Mouse (Mus musculus) MEL (cell line): ENCODE results near the gene E130208F15Rik. TPM values are rescaled to one million over a fixed set of nuclear protein-coding genes. Genes with fewer than 3 reads are reported as not detected.

Source experiments
- DNase-seq: peaks from one replicate; pipeline ENCODE4 v3.0.0; 2011; ENCODE audit warnings: low read depth, low spot score
- H3K27ac ChIP-seq: 2 replicates; pipeline ENCODE4 v1.5.1; 2012; ENCODE audit warnings: low read depth, mild to moderate bottlenecking, control low read depth, low read length, moderate library complexity; ENCODE audit not compliant: control insufficient read depth
- H3K27me3 ChIP-seq, 2 experiments: fragments of 150-350 bp in 1 of 2; sonication (generic) in 1 of 2; 2 replicates each; pipeline ENCODE4 v1.6.1; 2012; ENCODE audit warnings: low read length in 2 of 2, mild to moderate bottlenecking in 2 of 2, improper control_type of control experiment in 1 of 2, moderate library complexity in 1 of 2; ENCODE audit not compliant: insufficient read depth in 2 of 2, control insufficient read depth in 1 of 2
- H3K36me3 ChIP-seq, 2 experiments: 2 replicates each; pipeline ENCODE4 v1.6.1; 2012 to 2014; ENCODE audit warnings: low read length in 2 of 2, improper control_type of control experiment in 1 of 2, inconsistent platforms in 1 of 2, mild to moderate bottlenecking in 1 of 2; ENCODE audit not compliant: insufficient read depth in 2 of 2, control insufficient read depth in 1 of 2
- H3K4me1 ChIP-seq, 2 experiments: fragments of 150-350 bp in 1 of 2; sonication (generic) in 1 of 2; 2 replicates each; pipeline ENCODE4 v1.6.1; 2012; ENCODE audit warnings: low read length in 2 of 2, improper control_type of control experiment in 1 of 2, mild to moderate bottlenecking in 1 of 2; ENCODE audit not compliant: insufficient read depth in 2 of 2, control insufficient read depth in 1 of 2
- H3K4me3 ChIP-seq, 2 experiments: fragments of 150-350 bp in 1 of 2; sonication (generic) in 1 of 2; 2 replicates each; pipeline ENCODE4 v1.5.1; 2012; ENCODE audit warnings: low read depth in 2 of 2, low read length in 2 of 2, mild to moderate bottlenecking in 2 of 2, moderate library complexity in 2 of 2, control low read depth in 1 of 2, improper control_type of control experiment in 1 of 2; ENCODE audit not compliant: control insufficient read depth in 1 of 2, insufficient read depth in 1 of 2
- H3K79me2 ChIP-seq: 2 replicates; pipeline ENCODE4 v1.6.1; 2012; ENCODE audit warnings: mild to moderate bottlenecking, low read length, moderate library complexity; ENCODE audit not compliant: control insufficient read depth, poor library complexity, insufficient read depth
- H3K9ac ChIP-seq: 2 replicates; pipeline ENCODE4 v1.6.1; 2012; ENCODE audit warnings: low read depth, mild to moderate bottlenecking, control low read depth, low read length, moderate library complexity; ENCODE audit not compliant: control insufficient read depth, poor library complexity, severe bottlenecking
- H3K9me3 ChIP-seq: fragments of 150-350 bp; sonication (generic); replicated peaks from 2 replicates; pipeline ENCODE4 v1.6.1; 2012; ENCODE audit warnings: mild to moderate bottlenecking, low read length, improper control_type of control experiment, moderate library complexity; ENCODE audit not compliant: insufficient read depth
- BHLHE40 ChIP-seq: IDR thresholded peaks from 2 replicates; pipeline ENCODE4 v1.6.1; 2012; ENCODE audit warnings: low read depth, mild to moderate bottlenecking, inconsistent platforms, low read length, improper control_type of control experiment, borderline replicate concordance
- CHD1 ChIP-seq: IDR thresholded peaks from 2 replicates; pipeline ENCODE4 v1.6.1; 2012; ENCODE audit warnings: low read depth, mild to moderate bottlenecking, inconsistent platforms, low read length, improper control_type of control experiment
- CHD2 ChIP-seq: IDR thresholded peaks from 2 replicates; pipeline ENCODE4 v1.6.1; 2011; ENCODE audit warnings: low read length, improper control_type of control experiment
- E2F4 ChIP-seq: IDR thresholded peaks from 2 replicates; pipeline ENCODE4 v1.6.1; 2011; ENCODE audit warnings: low read depth, low read length, improper control_type of control experiment, borderline replicate concordance
- ELF1 ChIP-seq: IDR thresholded peaks from 2 replicates; pipeline ENCODE4 v1.6.1; 2014; ENCODE audit warnings: low read depth, mild to moderate bottlenecking, inconsistent platforms, low read length, improper control_type of control experiment, moderate library complexity
- EP300 ChIP-seq, 2 experiments: IDR thresholded peaks; 2 replicates each; pipeline ENCODE4 v1.6.1; 2011; ENCODE audit warnings: improper control_type of control experiment in 2 of 2, low read length in 2 of 2, low read depth in 1 of 2, mild to moderate bottlenecking in 1 of 2
- GATA1 ChIP-seq: IDR thresholded peaks from 2 replicates; pipeline ENCODE4 v1.6.1; 2011; ENCODE audit warnings: low read depth, low read length, improper control_type of control experiment
- JUND ChIP-seq: IDR thresholded peaks from 2 replicates; pipeline ENCODE4 v1.6.1; 2011; ENCODE audit warnings: low read depth, mild to moderate bottlenecking, improper control_type of control experiment, low read length
- MAFK ChIP-seq: IDR thresholded peaks from 2 replicates; pipeline ENCODE4 v1.6.1; 2011; ENCODE audit warnings: low read depth, mild to moderate bottlenecking, low read length, improper control_type of control experiment, borderline replicate concordance
- MAX ChIP-seq: IDR thresholded peaks from 2 replicates; pipeline ENCODE4 v1.6.1; 2011; ENCODE audit warnings: low read length, improper control_type of control experiment
- MAZ ChIP-seq: IDR thresholded peaks from 2 replicates; pipeline ENCODE4 v1.6.1; 2012; ENCODE audit warnings: low read depth, mild to moderate bottlenecking, inconsistent platforms, low read length, improper control_type of control experiment
- MEF2A ChIP-seq: IDR thresholded peaks from 2 replicates; pipeline ENCODE4 v1.6.1; 2014; ENCODE audit warnings: low read depth, mild to moderate bottlenecking, inconsistent platforms, low read length, improper control_type of control experiment; ENCODE audit not compliant: poor library complexity, insufficient replicate concordance, severe bottlenecking; ENCODE audit errors: extremely low read depth
- MYB ChIP-seq: IDR thresholded peaks from 2 replicates; pipeline ENCODE4 v1.6.1; 2011; ENCODE audit warnings: mild to moderate bottlenecking, low read depth, low read length, improper control_type of control experiment
- POLR2AphosphoS2 ChIP-seq: IDR thresholded peaks from 2 replicates; pipeline ENCODE4 v1.6.1; 2011; ENCODE audit warnings: low read length, improper control_type of control experiment
- POLR2AphosphoS5 ChIP-seq: IDR thresholded peaks from 2 replicates; pipeline ENCODE4 v1.6.1; 2012; ENCODE audit warnings: low read depth, borderline replicate concordance, mild to moderate bottlenecking, inconsistent platforms, low read length, moderate library complexity, mixed read lengths
- RAD21 ChIP-seq: IDR thresholded peaks from 2 replicates; pipeline ENCODE4 v1.6.1; 2011; ENCODE audit warnings: mild to moderate bottlenecking, low read depth, low read length, improper control_type of control experiment
- RCOR1 ChIP-seq: IDR thresholded peaks from 2 replicates; pipeline ENCODE4 v1.6.1; 2012; ENCODE audit warnings: low read depth, mild to moderate bottlenecking, inconsistent platforms, low read length, improper control_type of control experiment
- SIN3A ChIP-seq: IDR thresholded peaks from 2 replicates; pipeline ENCODE4 v1.6.1; 2012; ENCODE audit warnings: low read length, improper control_type of control experiment, inconsistent platforms
- TAL1 ChIP-seq: IDR thresholded peaks from 2 replicates; pipeline ENCODE4 v1.6.1; 2012; ENCODE audit warnings: mild to moderate bottlenecking, inconsistent platforms, low read length, moderate library complexity, mixed read lengths
- USF1 ChIP-seq: IDR thresholded peaks from 2 replicates; pipeline ENCODE4 v1.6.1; 2014; ENCODE audit warnings: low read depth, mild to moderate bottlenecking, inconsistent platforms, low read length, improper control_type of control experiment, moderate library complexity
- USF2 ChIP-seq, 2 experiments: IDR thresholded peaks; 2 replicates each; pipeline ENCODE4 v1.6.1; 2011 to 2012; ENCODE audit warnings: improper control_type of control experiment in 2 of 2, low read length in 2 of 2, borderline replicate concordance in 1 of 2, inconsistent platforms in 1 of 2, low read depth in 1 of 2, mild to moderate bottlenecking in 1 of 2; ENCODE audit not compliant: insufficient read depth in 1 of 2
- ZNF384 ChIP-seq: IDR thresholded peaks from 2 replicates; pipeline ENCODE4 v1.6.1; 2012; ENCODE audit warnings: low read depth, mild to moderate bottlenecking, inconsistent platforms, low read length, improper control_type of control experiment
- polyA plus RNA-seq, 2 experiments: library from polyadenylated mRNA; stranded (reverse) in 1 of 2; unstranded in 1 of 2; fragments of >175 nt in 1 of 2; fragments of >200 nt in 1 of 2; gene quantifications; 2 replicates each; pipeline versions ENCODE4 v1.2.1 to v1.2.4; 2012; ENCODE audit warnings: low replicate concordance in 2 of 2, low read depth in 1 of 2; ENCODE audit not compliant: insufficient read length in 2 of 2, insufficient read depth in 1 of 2, missing spikeins in 1 of 2
- total RNA-seq: library from RNA; depleted of rRNA; stranded (reverse); fragments of 300-350 nt; gene quantifications from 2 replicates; pipeline ENCODE4 v1.2.3, GENCODE M21; 2012

E130208F15Rik gene
- total and polyA plus RNA-seq, 3 experiments = 0.96 to 3.2 TPM; not detected in 1

- TF ChIP-seq RAD21 (peak; percentile 55), E2F4 (no peak), POLR2AphosphoS2 (no peak), GATA1 (no peak), JUND (no peak), BHLHE40 (no peak), CHD2 (no peak), USF1 (no peak), RCOR1 (no peak), MAFK (no peak), SIN3A (0 out of 2 replicates have a peak, but pooled peaks have one; percentile 30), CHD1 (no peak), USF2 (IDR thresholded peaks at IDR 0.05; ENCODE audit: borderline replicate concordance in 1 of 2, insufficient read depth in 1 of 2, low read depth in 1 of 2, low read length in 2 of 2) (no peak), MYB (no peak)
These were observed 3.8 kb downstream of the E130208F15Rik start (continued) for GRCm38 (mm10) chr7:30325364-30325763.

- peaks cover 0 to 6% of the 10 kb centered on the region in 2 experiments; a peak in 1 of 4 replicates for H3K36me3 ChIP-seq
- DNase-seq = no peak
- peaks cover 0 to 2% of the 10 kb centered on the region in 2 experiments; a peak in 3 of 4 replicates for H3K27me3 ChIP-seq
- H3K9ac ChIP-seq = no peak overlapping the region
- no peak overlapping the region for H3K4me3 ChIP-seq
- peaks cover 5% of the 10 kb centered on the region; the same call in 1 of the 2 replicates for H3K79me2 ChIP-seq
- H3K27ac ChIP-seq = no peak overlapping the region
- TF ChIP-seq ELF1 (no peak), RCOR1 (no peak), MAX (no peak), TAL1 (no peak), EP300 (IDR thresholded peaks at IDR 0.05; ENCODE audit: low read depth in 1 of 2, low read length in 2 of 2) (no peak), ZNF384 (no peak), MEF2A (no peak), GATA1 (no peak), MAZ (no peak), SIN3A (no peak), POLR2AphosphoS5 (no peak)
- no peaks in the 10 kb centered on the region for H3K9me3 ChIP-seq
- no peaks in the 10 kb centered on the region; a peak in 1 of 4 replicates for H3K4me1 ChIP-seq
These were observed 4.9 kb downstream of the E130208F15Rik start for GRCm38 (mm10) chr7:30326427-30326826.
